Mouse (Mus musculus): ENCODE data around the gene Ube2q2.

GRCm38 (mm10) chr9:55117293-55118055 is 31.2 kb upstream of the Ube2q2 start:
- TF ChIP-seq GATA1 (IDR thresholded peaks at IDR 0.05; ENCODE audit: borderline replicate concordance, low read length): no peak
- no peak for TF ChIP-seq FLI1 (IDR thresholded peaks at IDR 0.05; ENCODE audit: low read length)

Measured in megakaryocyte, embryonic 14.5 days (primary cell).